Mouse (Mus musculus) neural tube, embryonic 13.5 days (tissue): Measurements from ENCODE around the gene Mpdz. TPM values are rescaled to one million over a fixed set of nuclear protein-coding genes. Genes with fewer than 3 reads are reported as not detected.

Source experiments
- ATAC-seq: fragments of 200-750 bp; cut with Nextera tagmentation; 2 replicates; pipeline ENCODE4 v1.8.0; 2017; ENCODE audit warnings: low read depth, mild to moderate bottlenecking, moderate TSS enrichment, moderate library complexity
- H3K27ac ChIP-seq: fragments of 300-500 bp; sonication (generic); replicated peaks from 2 replicates; pipeline ENCODE4 v1.5.1; 2015; ENCODE audit warnings: moderate library complexity, mild to moderate bottlenecking, inconsistent platforms
- H3K27me3 ChIP-seq: fragments of 300-500 bp; sonication (generic); 2 replicates; pipeline ENCODE4 v1.6.1; 2015; ENCODE audit warnings: mild to moderate bottlenecking, inconsistent platforms
- H3K36me3 ChIP-seq: fragments of 300-500 bp; sonication (generic); 2 replicates; pipeline ENCODE4 v1.6.1; 2015; ENCODE audit warnings: mild to moderate bottlenecking, inconsistent platforms
- H3K4me1 ChIP-seq: fragments of 300-500 bp; sonication (generic); replicated peaks from 2 replicates; pipeline ENCODE4 v1.6.1; 2015; ENCODE audit warnings: inconsistent platforms
- H3K4me2 ChIP-seq: fragments of 300-500 bp; sonication (generic); 2 replicates; pipeline ENCODE4 v1.6.1; 2015; ENCODE audit warnings: inconsistent platforms, mild to moderate bottlenecking, moderate library complexity
- H3K4me3 ChIP-seq: fragments of 300-500 bp; sonication (generic); 2 replicates; pipeline ENCODE4 v1.5.1; 2015; ENCODE audit warnings: mild to moderate bottlenecking, inconsistent platforms
- H3K9ac ChIP-seq: fragments of 300-500 bp; sonication (generic); 2 replicates; pipeline ENCODE4 v1.6.1; 2015; ENCODE audit warnings: moderate library complexity, mild to moderate bottlenecking, inconsistent platforms
- H3K9me3 ChIP-seq: fragments of 300-500 bp; sonication (generic); 2 replicates; pipeline ENCODE4 v1.6.1; 2016; ENCODE audit warnings: inconsistent platforms
- WGBS: fragments of 180-500 bp; shearing (Covaris S2); methylation state at CpG from one replicate; pipeline ENCODE4 v1.1.7; 2015; 5-methylcytosine and 5-hydroxymethylcytosine counted together
- polyA plus RNA-seq: library from polyadenylated mRNA; unstranded; fragments of >200 nt; fragmentation: Nextera tagmentation; extraction: Ambion mirVana; gene quantifications from 2 replicates; pipeline ENCODE4 v1.2.1, GENCODE M21; 2015

Mpdz gene
- 12.3 and 16.7 TPM in 2 replicates for polyA plus RNA-seq

DNA sequence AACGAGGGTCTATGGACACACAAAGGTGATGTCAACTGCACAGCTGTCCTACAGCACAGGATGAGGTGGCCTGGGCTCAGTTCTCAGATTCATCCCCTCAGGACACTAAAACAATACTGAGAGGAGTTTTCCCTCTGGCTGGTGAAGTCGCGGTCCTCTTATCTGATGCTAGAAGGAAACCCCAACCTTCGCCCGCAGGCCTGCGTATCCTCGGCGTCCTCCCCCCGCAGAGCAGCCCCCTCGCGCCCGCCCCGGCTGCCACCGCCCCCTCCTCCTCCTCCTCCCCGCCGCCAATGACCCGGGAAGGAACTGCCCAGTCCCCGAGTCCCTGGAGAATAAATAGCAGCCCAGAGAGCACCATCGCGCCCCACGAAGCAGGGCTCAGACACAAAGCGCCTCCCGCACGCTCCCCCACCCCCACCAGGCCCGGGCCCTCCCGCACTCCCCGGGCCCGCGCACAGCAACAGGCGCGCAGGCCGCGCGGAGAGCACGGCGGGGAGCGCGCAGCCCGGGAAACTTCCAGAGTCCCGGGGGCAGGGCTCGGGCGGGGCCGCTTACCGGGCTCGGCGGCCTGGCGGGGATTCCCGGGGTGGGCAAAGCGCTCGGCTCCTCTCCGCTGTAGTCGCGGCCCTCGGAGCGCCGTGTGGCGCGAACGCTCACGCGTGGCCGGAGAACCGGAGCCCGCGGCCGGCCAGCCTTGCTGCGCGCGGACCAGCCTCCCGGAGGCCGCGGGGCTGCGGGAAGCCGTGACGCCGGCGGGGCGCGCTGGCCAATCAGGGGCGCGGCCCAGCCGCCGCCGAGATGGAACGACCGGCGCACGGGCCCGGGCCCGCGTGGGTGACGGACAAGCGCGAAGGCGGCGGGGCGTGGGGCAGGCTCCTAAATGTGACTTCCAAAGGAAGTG is at the start of gene Mpdz:
Mpdz (minus strand) TSS at position 738 of the 904 bp plus-strand sequence.
- no peaks in the 10 kb centered on the region for H3K9me3 ChIP-seq
- peak within 1 kb of the TSS; percentile 85 for H3K9ac ChIP-seq
- peak within 1 kb of the TSS; percentile 87 for H3K4me2 ChIP-seq
- peak; percentile 95 for ATAC-seq
- peak within 1 kb of the TSS; percentile 84 for H3K27ac ChIP-seq
- H3K4me1 ChIP-seq: peaks cover 8% of the 10 kb centered on the region
- H3K27me3 ChIP-seq: no peaks in the 10 kb centered on the region
- H3K4me3 ChIP-seq: peak within 1 kb of the TSS; percentile 84
- under 1% methylated on average over 82 of the region's 97 CpGs for WGBS
- H3K36me3 ChIP-seq: no peaks in the 10 kb centered on the region

DNA sequence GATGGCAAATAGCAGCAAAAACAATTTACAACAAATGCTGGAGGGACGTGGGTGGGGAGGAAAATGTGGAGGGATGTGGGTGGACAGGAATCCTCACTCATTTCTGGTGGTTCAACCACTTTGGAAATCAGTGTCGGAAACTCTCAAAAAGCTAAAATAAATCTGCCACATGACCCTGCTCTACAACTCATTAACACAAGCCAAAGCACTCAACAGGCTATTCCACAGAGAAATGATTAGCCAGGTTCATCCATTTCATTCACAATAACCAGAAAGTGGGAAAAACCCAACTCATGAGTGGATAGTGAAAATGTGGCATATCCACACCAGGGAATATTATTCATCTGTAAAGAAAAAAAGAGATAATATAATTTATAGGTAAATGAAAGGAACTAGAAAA is 47.9 kb upstream of the Mpdz start:
- no peak overlapping the region for H3K4me2 ChIP-seq
- no peak overlapping the region for H3K9ac ChIP-seq
- 81% methylated on average over 2 of the region's 2 CpGs for WGBS
- ATAC-seq: no peak
- H3K27me3 ChIP-seq: no peaks in the 10 kb centered on the region
- no peaks in the 10 kb centered on the region for H3K9me3 ChIP-seq
- no peak overlapping the region for H3K4me3 ChIP-seq
- no peaks in the 10 kb centered on the region for H3K4me1 ChIP-seq
- no peaks in the 10 kb centered on the region for H3K36me3 ChIP-seq
- H3K27ac ChIP-seq: no peak overlapping the region

DNA sequence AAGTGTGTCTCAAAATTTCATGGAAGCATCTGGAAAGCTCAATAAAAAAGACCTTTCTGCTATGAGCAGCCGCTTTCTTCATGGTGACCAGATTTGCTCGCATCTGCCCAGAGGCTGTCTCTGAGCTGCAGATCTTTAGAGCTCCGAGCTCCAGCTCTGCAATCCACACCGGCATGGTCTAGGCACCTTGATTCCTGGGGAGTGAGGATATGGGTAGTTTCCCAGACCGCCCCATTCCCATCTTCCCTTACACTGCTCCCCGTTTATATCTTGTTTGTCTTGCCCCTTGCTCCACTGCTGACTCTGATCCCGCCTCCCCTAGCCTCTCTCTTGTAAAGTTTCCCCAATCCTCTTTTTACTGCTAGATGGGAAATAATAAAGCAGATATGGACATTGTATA is 42.0 kb upstream of the Mpdz start:
- Histone ChIP-seq H3K36me3 (no peaks in the 10 kb centered on the region), H3K4me3 (no peak overlapping the region), H3K9me3 (no peaks in the 10 kb centered on the region), H3K9ac (no peak overlapping the region), H3K4me2 (no peak overlapping the region), H3K27me3 (no peaks in the 10 kb centered on the region), H3K27ac (no peak overlapping the region), H3K4me1 (peaks cover 3% of the 10 kb centered on the region; the same call in 1 of the 2 replicates)
- WGBS: 76% methylated on average over 7 of the region's 7 CpGs
- no peak for ATAC-seq

DNA sequence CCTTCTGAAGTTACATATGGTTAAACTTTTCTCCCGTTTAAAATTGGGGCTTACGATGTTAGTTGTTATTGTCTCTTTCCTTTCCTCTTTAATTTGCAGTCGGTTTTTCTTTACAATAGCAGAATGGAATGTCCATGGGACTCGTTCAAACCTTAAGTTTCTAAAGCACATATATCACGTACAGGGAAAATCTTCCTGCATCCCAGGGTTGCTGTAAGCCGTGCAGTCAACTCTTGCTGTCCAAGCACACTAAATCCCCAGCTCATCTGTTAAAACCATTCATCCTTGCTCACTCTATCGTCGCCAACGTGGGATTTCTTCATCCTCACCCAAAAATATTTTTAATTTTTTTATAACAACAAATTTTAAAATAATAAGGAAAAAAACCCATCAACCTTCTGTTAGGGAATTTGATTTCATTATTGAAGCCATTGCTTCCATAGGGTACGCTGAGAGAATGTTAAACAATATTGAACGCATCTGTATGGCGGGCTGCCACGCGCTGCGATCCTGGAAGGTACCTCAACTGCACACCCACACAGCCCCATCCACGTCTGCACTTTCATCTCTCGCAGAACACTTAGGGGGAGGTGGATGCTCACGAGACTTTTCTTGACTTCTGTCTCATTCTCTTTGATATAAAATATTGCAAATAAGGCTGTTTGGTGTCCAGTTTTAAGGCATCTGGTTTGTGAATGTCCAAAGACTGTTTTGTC is 41.4 kb upstream of the Mpdz start:
- no peaks in the 10 kb centered on the region for H3K27me3 ChIP-seq
- H3K36me3 ChIP-seq: no peaks in the 10 kb centered on the region
- no peak for ATAC-seq
- no peak overlapping the region for H3K4me3 ChIP-seq
- WGBS: 72% methylated on average over 18 of the region's 18 CpGs
- no peak overlapping the region for H3K4me2 ChIP-seq
- H3K9ac ChIP-seq: no peak overlapping the region
- H3K9me3 ChIP-seq: no peaks in the 10 kb centered on the region
- no peak overlapping the region for H3K27ac ChIP-seq
- peaks cover 3% of the 10 kb centered on the region; the same call in 1 of the 2 replicates for H3K4me1 ChIP-seq

DNA sequence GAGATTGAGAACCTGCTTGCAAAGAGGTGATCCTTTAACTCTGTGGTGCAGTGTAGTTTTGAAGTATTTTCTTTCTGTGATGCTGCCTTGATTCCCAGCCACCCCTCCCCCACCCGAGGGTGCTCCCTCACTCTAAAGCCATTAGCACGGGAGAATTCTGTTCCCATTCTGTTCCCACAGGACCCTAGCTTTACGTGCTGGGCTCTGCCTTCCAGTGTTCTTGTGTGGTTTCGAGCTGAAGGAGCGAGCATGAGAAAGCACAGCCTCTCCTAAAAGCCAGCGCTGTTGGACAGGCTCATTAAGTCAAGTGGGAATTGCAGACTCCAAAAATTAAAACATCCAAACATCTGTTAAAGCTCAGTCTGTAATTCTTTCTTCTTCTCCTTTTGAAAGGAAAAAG is 40.5 kb upstream of the Mpdz start:
- WGBS: 9% methylated on average over 6 of the region's 6 CpGs
- no peaks in the 10 kb centered on the region for H3K27me3 ChIP-seq
- no peak overlapping the region for H3K4me3 ChIP-seq
- no peak overlapping the region for H3K9ac ChIP-seq
- no peak overlapping the region for H3K4me2 ChIP-seq
- no peaks in the 10 kb centered on the region for H3K9me3 ChIP-seq
- no peak overlapping the region for H3K27ac ChIP-seq
- H3K4me1 ChIP-seq: peaks cover 3% of the 10 kb centered on the region; the same call in 1 of the 2 replicates
- ATAC-seq: no peak
- H3K36me3 ChIP-seq: no peaks in the 10 kb centered on the region

DNA sequence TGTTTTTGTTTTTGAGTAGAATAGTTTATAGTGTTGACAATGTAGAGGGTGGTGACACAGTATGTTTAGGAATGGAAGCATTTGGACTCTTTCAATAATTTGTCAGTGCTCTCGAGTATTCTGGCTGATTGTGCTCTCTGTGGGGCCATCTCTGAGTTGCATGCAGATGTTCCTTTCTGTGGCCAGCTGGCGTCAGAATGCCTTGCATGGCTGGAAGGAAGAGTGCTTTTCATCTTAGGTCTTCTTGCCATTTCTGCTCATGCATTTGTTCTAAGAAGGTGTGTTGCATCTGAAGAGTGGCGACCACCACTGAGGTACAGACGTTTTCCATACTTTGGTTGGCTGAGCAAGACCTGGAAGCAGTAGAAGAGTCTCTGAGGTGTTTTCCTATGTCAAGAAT is 24.2 kb upstream of the Mpdz start:
- no peaks in the 10 kb centered on the region for H3K9me3 ChIP-seq
- no peak overlapping the region for H3K27ac ChIP-seq
- 83% methylated on average over 4 of the region's 4 CpGs for WGBS
- ATAC-seq: no peak
- H3K27me3 ChIP-seq: no peaks in the 10 kb centered on the region
- H3K4me1 ChIP-seq: no peaks in the 10 kb centered on the region
- no peak overlapping the region for H3K4me2 ChIP-seq
- no peaks in the 10 kb centered on the region for H3K36me3 ChIP-seq
- no peak overlapping the region for H3K4me3 ChIP-seq
- no peak overlapping the region for H3K9ac ChIP-seq

DNA sequence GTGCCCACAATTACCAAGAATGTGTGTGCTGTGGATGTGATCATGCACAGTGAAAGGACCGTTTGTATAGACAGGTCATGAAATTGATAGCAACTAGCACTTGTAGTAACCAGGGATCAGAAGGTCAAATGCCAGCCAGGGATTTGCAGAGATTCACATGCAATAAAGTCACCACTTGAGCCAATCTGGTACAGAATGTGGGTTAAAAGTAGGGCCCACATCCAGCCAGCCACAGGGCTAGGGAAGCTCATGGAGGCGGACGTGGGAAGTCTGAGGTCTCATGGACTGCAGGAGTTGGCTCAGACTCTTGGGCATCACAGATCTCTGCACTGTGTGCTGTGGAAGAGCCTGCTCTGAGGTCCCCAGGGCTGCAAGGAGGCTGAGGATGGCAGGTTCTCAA is 22.6 kb upstream of the Mpdz start:
- no peaks in the 10 kb centered on the region for H3K36me3 ChIP-seq

DNA sequence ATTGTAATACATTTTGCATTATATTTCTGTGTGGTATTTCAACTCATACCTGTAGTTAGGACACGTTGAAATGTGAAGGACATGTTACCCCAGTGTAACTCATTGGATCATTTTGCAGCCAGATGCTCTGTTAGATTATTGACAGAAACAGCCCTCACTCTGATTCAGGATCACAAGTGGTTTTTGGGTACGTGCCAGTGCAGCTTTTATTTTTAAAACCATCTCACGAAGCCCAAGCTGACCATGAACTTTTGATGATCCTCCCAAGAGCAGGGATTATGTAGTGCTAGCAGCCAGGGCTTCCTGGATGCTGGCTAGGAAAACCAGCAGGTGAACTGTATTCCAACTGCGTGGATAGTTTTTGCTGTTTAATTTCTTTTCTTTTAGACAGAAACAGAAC is 19.6 kb upstream of the Mpdz start:
- Histone ChIP-seq H3K4me3 (no peak overlapping the region), H3K36me3 (no peaks in the 10 kb centered on the region), H3K9me3 (no peaks in the 10 kb centered on the region), H3K4me2 (no peak overlapping the region), H3K27me3 (no peaks in the 10 kb centered on the region), H3K4me1 (no peaks in the 10 kb centered on the region), H3K9ac (no peak overlapping the region), H3K27ac (no peak overlapping the region)
- no peak for ATAC-seq
- 73% methylated on average over 4 of the region's 4 CpGs for WGBS

More for the DNA sequence above, 22.6 kb upstream of the Mpdz start:
- no peak overlapping the region for H3K4me3 ChIP-seq
- no peak overlapping the region for H3K9ac ChIP-seq
- H3K4me2 ChIP-seq: no peak overlapping the region
- H3K27ac ChIP-seq: no peak overlapping the region
- H3K4me1 ChIP-seq: no peaks in the 10 kb centered on the region
- H3K9me3 ChIP-seq: no peaks in the 10 kb centered on the region
- WGBS: 89% methylated on average over 3 of the region's 3 CpGs
- no peak for ATAC-seq
- H3K27me3 ChIP-seq: no peaks in the 10 kb centered on the region

DNA sequence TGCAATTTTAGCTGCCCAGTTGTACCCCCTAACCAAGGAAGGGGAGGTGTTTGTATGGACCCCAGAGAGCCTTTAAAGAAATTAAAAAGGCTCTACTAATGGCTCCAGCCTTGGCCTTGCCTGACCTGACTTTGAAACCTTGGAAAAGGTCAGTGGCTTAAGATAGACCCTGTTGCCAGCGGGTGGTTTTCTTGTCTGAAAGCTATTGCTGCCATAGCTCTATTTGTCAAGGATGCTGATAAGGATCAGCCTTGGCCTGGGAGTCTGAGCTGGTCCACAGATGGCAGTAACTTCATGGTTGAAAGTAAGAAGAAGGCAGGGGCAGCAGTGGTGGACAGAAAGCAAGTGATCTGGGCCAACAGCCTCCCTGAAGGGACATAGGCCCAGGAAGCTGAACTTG is 16.3 kb upstream of the Mpdz start:
- Histone ChIP-seq H3K4me3 (no peak overlapping the region), H3K9me3 (no peaks in the 10 kb centered on the region), H3K4me1 (no peaks in the 10 kb centered on the region), H3K27ac (no peak overlapping the region), H3K9ac (no peak overlapping the region), H3K4me2 (no peak overlapping the region), H3K36me3 (no peaks in the 10 kb centered on the region), H3K27me3 (no peaks in the 10 kb centered on the region)
- WGBS: 82% methylated on average over 1 of the region's 1 CpGs
- ATAC-seq: no peak

DNA sequence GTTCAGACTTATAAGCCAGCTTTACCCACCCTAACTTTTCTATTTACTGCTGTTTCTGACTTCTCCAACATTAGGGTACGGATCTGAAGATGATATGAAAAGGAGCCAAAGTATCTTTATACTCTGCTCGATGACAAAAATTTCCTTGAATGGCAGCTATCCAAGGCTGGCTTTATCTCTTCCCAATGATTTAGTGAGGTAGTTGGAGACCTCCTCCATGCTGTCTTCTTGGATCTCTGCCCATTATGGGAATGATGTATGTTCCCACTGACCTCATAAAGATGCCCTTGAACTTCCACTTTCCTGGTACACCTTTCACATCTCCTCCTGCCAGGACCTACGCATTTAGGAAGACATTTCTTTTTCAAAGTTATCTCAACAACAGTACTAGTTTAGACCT is 11.2 kb upstream of the Mpdz start:
- no peak overlapping the region for H3K27ac ChIP-seq
- H3K4me3 ChIP-seq: no peak overlapping the region
- no peak for ATAC-seq
- no peaks in the 10 kb centered on the region for H3K36me3 ChIP-seq
- no peaks in the 10 kb centered on the region for H3K9me3 ChIP-seq
- H3K9ac ChIP-seq: no peak overlapping the region
- 85% methylated on average over 3 of the region's 3 CpGs for WGBS
- no peaks in the 10 kb centered on the region for H3K4me1 ChIP-seq
- H3K4me2 ChIP-seq: no peak overlapping the region
- H3K27me3 ChIP-seq: no peaks in the 10 kb centered on the region

DNA sequence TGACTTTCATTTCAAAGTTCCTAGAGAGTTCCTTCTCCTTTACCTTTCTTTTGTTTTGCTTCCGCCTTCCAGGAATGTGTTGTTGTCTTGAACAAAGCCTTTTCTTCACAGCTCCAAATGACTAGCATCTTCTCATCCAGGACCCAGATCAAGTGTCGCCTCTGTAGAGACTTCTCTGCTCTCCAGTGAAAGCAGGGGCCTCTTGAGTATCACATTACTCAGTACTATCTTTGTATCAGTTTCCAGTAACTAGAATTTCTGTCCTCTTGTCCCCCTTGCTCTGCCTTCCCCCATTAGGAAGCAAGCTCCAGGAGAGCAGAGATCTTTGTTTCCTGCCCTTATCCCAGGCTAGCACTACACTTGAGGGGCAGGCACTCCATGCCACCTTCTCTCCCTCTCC is 9.6 kb upstream of the Mpdz start:
- 48% methylated on average over 2 of the region's 2 CpGs for WGBS
- no peaks in the 10 kb centered on the region for H3K4me1 ChIP-seq
- no peak for ATAC-seq

DNA sequence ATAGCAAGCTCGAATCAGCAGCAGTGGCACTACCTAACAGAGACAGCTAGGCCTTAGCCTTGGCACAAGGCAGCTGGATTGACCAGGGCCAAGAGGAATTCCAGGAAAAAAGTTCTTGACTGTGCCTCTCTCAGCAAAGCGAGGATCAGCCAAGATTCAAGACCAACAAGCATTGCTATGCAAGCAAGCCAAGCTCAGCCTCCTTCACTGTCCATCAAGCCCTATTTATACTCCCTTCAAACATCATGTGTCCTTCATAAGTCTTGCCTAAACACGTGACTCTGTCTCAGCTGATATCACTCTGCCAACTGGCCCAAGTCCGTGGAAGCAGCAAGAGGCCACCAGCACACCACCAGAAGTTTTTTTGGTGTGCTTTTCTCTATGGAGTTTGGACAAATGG is 6.8 kb upstream of the Mpdz start:
- no peaks in the 10 kb centered on the region for H3K36me3 ChIP-seq
- no peak for ATAC-seq
- no peak overlapping the region for H3K4me3 ChIP-seq
- H3K4me2 ChIP-seq: no peak overlapping the region
- no peaks in the 10 kb centered on the region for H3K9me3 ChIP-seq
- H3K9ac ChIP-seq: no peak overlapping the region
- H3K4me1 ChIP-seq: no peaks in the 10 kb centered on the region
- WGBS: 89% methylated on average over 4 of the region's 4 CpGs
- H3K27ac ChIP-seq: no peak overlapping the region
- no peaks in the 10 kb centered on the region for H3K27me3 ChIP-seq

More for the DNA sequence above, 9.6 kb upstream of the Mpdz start:
- H3K36me3 ChIP-seq: no peaks in the 10 kb centered on the region
- no peak overlapping the region for H3K4me2 ChIP-seq
- no peak overlapping the region for H3K27ac ChIP-seq
- no peaks in the 10 kb centered on the region for H3K27me3 ChIP-seq
- H3K9ac ChIP-seq: no peak overlapping the region
- no peaks in the 10 kb centered on the region for H3K9me3 ChIP-seq
- no peak overlapping the region for H3K4me3 ChIP-seq
